Mouse (Mus musculus) heart, postnatal 0 days (tissue): Measurements from ENCODE around the gene Plau.

Source experiments
- CTCF ChIP-seq: IDR thresholded peaks from 2 replicates; pipeline ENCODE4 v1.5.1; 2016; ENCODE audit warnings: antibody characterized with exemption, control low read depth, low read depth
- EP300 ChIP-seq: IDR thresholded peaks from 2 replicates; pipeline ENCODE4 v1.6.1; 2016; ENCODE audit warnings: antibody characterized with exemption, low read depth

DNA sequence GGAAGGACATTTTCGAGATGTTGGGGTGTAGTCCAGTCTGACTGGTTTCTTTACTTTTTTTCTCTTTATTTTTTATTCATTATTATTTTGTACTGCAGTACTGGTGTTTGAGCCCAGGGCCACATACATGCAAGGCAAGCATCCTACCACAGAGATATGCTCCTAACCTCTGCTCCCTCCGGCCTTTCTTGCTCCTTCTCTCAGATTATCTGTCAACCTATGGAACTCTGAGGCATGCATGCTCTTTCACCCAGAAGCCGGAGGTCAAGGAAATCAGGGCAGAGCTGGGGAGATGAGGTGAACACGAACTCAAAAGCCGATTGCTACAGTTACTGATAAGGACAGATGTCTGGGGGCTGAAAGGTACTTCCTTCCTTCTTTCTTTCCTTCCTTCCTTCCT is 32.0 kb upstream of the Plau start:
- TF ChIP-seq CTCF (no peak), EP300 (no peak)
